Mouse (Mus musculus) liver, embryonic 12.5 days (tissue): ENCODE measurements around the gene Dnah3. TPM values are rescaled to one million over a fixed set of nuclear protein-coding genes. Genes with fewer than 3 reads are reported as not detected.

ENCODE experiments used
- ATAC-seq: fragments of 200-750 bp; cut with Nextera tagmentation; 2 replicates; pipeline ENCODE4 v1.8.0; 2017; ENCODE audit warnings: moderate number of reproducible peaks, mild to moderate bottlenecking, moderate library complexity
- H3K27ac ChIP-seq: fragments of 300-500 bp; sonication (generic); 2 replicates; pipeline ENCODE4 v1.5.1; 2016; ENCODE audit warnings: mild to moderate bottlenecking
- H3K27me3 ChIP-seq: fragments of 300-500 bp; sonication (generic); replicated peaks from 2 replicates; pipeline ENCODE4 v1.6.1; 2016; ENCODE audit warnings: mild to moderate bottlenecking, moderate library complexity
- H3K36me3 ChIP-seq: fragments of 300-500 bp; sonication (generic); 2 replicates; pipeline ENCODE4 v1.6.1; 2016; ENCODE audit warnings: mild to moderate bottlenecking, moderate library complexity
- H3K4me1 ChIP-seq: fragments of 300-500 bp; sonication (generic); 2 replicates; pipeline ENCODE4 v1.6.1; 2016
- H3K4me2 ChIP-seq: fragments of 300-500 bp; sonication (generic); 2 replicates; pipeline ENCODE4 v1.6.1; 2016; ENCODE audit warnings: mild to moderate bottlenecking, moderate library complexity
- H3K4me3 ChIP-seq: fragments of 300-500 bp; sonication (generic); 2 replicates; pipeline ENCODE4 v1.5.1; 2016; ENCODE audit warnings: mild to moderate bottlenecking, moderate library complexity
- H3K9ac ChIP-seq: fragments of 300-500 bp; sonication (generic); 2 replicates; pipeline ENCODE4 v1.6.1; 2016; ENCODE audit warnings: mild to moderate bottlenecking, moderate library complexity
- H3K9me3 ChIP-seq: fragments of 300-500 bp; sonication (generic); replicated peaks from 2 replicates; pipeline ENCODE4 v1.6.1; 2016; ENCODE audit warnings: mild to moderate bottlenecking, moderate library complexity
- WGBS: fragments of 180-500 bp; shearing (Covaris S2); methylation state at CpG from one replicate; pipeline ENCODE4 v1.1.7; 2016; ENCODE audit not compliant: insufficient replicate concordance; 5-methylcytosine and 5-hydroxymethylcytosine counted together
- polyA plus RNA-seq: library from polyadenylated mRNA; unstranded; fragments of >200 nt; fragmentation: Nextera tagmentation; extraction: Ambion mirVana; gene quantifications from 2 replicates; pipeline ENCODE4 v1.2.1, GENCODE M21; 2016

The Dnah3 gene
- polyA plus RNA-seq, 1 experiment from 2014 or later, result not detected

DNA sequence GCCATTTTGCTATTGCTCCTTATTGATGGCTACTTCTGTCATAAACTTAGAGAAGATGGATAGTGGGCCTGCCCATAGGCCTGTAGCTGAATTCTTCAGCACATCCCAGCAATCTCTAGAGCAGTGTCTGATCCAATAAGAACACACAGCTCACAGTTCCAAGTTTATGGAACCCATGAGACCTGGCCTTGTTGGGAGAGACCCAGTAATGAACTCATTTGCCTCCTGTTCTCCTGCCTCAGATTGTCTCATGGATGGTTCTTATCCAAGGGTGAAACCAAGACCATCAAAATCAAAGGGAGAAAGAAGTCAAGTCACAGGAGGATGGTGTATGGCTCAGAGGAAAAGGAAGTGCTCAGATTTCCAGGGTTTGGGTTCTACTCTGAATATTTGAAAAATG is 44.6 kb downstream of the Dnah3 start:
- no peaks in the 10 kb centered on the region for H3K36me3 ChIP-seq
- H3K4me3 ChIP-seq, result no peak overlapping the region
- no peak overlapping the region for H3K27ac ChIP-seq
- H3K4me2 ChIP-seq, result no peak overlapping the region
- H3K9me3 ChIP-seq, result no peaks in the 10 kb centered on the region
- no peak overlapping the region for H3K9ac ChIP-seq
- no peak for ATAC-seq
- no peaks in the 10 kb centered on the region for H3K4me1 ChIP-seq
- H3K27me3 ChIP-seq, result no peaks in the 10 kb centered on the region

DNA sequence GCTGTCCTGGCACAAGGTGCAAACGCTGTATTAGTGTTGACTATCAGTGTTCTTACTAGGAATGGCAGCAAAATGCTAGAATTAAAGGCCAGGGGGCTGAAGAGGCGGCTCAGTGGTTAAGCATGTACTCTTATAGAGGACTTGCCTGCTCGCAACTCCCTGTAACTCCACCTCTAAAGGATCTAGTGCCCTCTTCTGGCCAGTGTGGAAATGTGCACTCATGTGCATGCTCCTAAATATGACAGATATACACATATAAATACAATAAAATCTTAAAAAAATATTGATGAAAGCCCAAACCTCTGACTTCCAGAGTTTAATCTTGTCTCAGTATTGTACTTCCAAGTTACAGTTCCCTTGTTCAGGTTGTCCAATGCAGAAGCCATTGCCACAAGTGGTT is 51.1 kb downstream of the Dnah3 start:
- H3K36me3 ChIP-seq, result no peaks in the 10 kb centered on the region
- H3K27me3 ChIP-seq, result no peaks in the 10 kb centered on the region
- H3K4me3 ChIP-seq, result no peak overlapping the region
- H3K27ac ChIP-seq, result no peak overlapping the region
- no peaks in the 10 kb centered on the region for H3K4me1 ChIP-seq
- H3K9me3 ChIP-seq, result no peaks in the 10 kb centered on the region
- no peak overlapping the region for H3K4me2 ChIP-seq
- WGBS, result 63% methylated on average over 3 of the region's 3 CpGs
- no peak for ATAC-seq
- no peak overlapping the region for H3K9ac ChIP-seq

GRCm38 (mm10) chr7:120036422-120036821 is 58.7 kb downstream of the Dnah3 start:
- Histone ChIP-seq H3K9ac (no peak overlapping the region), H3K4me1 (no peaks in the 10 kb centered on the region), H3K9me3 (no peaks in the 10 kb centered on the region), H3K27me3 (no peaks in the 10 kb centered on the region), H3K36me3 (no peaks in the 10 kb centered on the region), H3K27ac (no peak overlapping the region), H3K4me3 (no peak overlapping the region), H3K4me2 (no peak overlapping the region)
- ATAC-seq, result no peak
- WGBS, result 68% methylated on average over 5 of the region's 5 CpGs

- H3K36me3 ChIP-seq, result no peaks in the 10 kb centered on the region
- H3K4me2 ChIP-seq, result no peak overlapping the region
- H3K4me1 ChIP-seq, result no peaks in the 10 kb centered on the region
- H3K27ac ChIP-seq, result no peak overlapping the region
- H3K9me3 ChIP-seq, result no peaks in the 10 kb centered on the region
- no peaks in the 10 kb centered on the region for H3K27me3 ChIP-seq
- WGBS, result 55% methylated on average over 4 of the region's 4 CpGs
- ATAC-seq, result no peak
- H3K9ac ChIP-seq, result no peak overlapping the region
- H3K4me3 ChIP-seq, result no peak overlapping the region
Observed at GRCm38 (mm10) chr7:120034996-120035395, 60.1 kb downstream of the Dnah3 start.

DNA sequence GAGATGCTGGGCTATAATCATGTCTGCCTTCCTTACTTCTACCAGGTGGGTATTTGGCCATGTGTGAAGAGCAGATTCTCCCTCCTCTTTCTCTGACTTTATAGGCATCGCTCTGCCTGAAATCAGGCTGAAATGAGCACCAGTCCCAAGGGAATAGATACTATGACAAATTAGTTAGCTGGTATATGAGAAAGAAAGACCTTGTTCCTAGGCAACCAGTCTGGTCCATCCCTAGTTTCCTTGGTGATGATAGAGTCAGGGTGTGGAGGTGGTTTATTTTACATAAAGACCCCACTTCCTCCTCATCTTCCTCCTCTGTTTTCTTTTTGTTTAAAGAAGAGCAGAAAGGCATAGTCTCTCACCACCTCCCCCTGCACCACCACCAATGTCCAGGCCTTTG is 60.5 kb downstream of the Dnah3 start:
- no peak overlapping the region for H3K27ac ChIP-seq
- no peaks in the 10 kb centered on the region for H3K4me1 ChIP-seq
- no peaks in the 10 kb centered on the region for H3K27me3 ChIP-seq
- no peaks in the 10 kb centered on the region for H3K9me3 ChIP-seq
- H3K4me2 ChIP-seq, result no peak overlapping the region
- WGBS, result 78% methylated on average over 1 of the region's 1 CpGs
- ATAC-seq, result no peak
- no peaks in the 10 kb centered on the region for H3K36me3 ChIP-seq
- H3K9ac ChIP-seq, result no peak overlapping the region
- H3K4me3 ChIP-seq, result no peak overlapping the region

GRCm38 (mm10) chr7:120028669-120029068 is 66.4 kb downstream of the Dnah3 start:
- no peak overlapping the region for H3K9ac ChIP-seq
- no peak overlapping the region for H3K4me2 ChIP-seq
- H3K27me3 ChIP-seq, result no peaks in the 10 kb centered on the region
- H3K27ac ChIP-seq, result no peak overlapping the region
- no peaks in the 10 kb centered on the region for H3K9me3 ChIP-seq
- 61% methylated on average over 1 of the region's 1 CpGs for WGBS
- H3K36me3 ChIP-seq, result no peaks in the 10 kb centered on the region
- H3K4me1 ChIP-seq, result no peaks in the 10 kb centered on the region
- no peak overlapping the region for H3K4me3 ChIP-seq
- no peak for ATAC-seq

GRCm38 (mm10) chr7:119997066-119997465 is 98.0 kb downstream of the Dnah3 start:
- Histone ChIP-seq H3K27me3 (no peaks in the 10 kb centered on the region), H3K27ac (no peak overlapping the region), H3K9ac (no peak overlapping the region), H3K36me3 (no peaks in the 10 kb centered on the region), H3K4me3 (no peak overlapping the region), H3K4me2 (no peak overlapping the region), H3K9me3 (no peaks in the 10 kb centered on the region), H3K4me1 (no peaks in the 10 kb centered on the region)
- 59% methylated on average over 6 of the region's 6 CpGs for WGBS
- no peak for ATAC-seq

DNA sequence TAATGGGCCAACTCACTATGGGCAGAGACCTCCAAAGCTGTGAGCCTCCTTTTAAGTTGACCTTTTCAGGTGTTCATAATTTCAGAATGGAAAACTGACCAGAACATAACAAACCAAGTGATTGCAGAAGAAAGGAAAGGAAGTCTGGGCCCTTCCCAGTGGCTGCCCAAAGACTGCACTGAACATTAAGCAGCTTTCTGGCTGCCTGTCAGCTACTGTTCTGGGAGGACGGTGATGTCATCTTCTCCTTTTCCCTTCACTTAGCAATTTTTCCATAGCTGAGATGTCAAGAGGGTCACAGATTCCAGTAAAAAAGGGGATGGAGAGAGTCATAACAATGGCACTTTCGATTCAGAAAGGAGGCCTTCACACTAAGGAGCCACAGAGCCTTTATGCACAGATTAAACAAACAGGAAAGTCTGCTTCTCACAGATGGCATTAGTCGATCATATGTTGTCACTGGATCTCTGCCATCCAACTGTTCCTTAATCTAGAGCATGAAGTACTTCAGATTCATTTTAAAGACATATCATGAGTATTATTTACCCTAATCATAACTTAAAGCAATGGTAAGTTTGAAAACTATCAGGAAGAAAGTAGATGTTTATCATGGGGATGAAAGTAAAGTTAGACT is 109.7 kb downstream of the Dnah3 start:
- H3K9ac ChIP-seq, result no peak overlapping the region
- H3K9me3 ChIP-seq, result no peaks in the 10 kb centered on the region
- 49% methylated on average over 3 of the region's 3 CpGs for WGBS
- H3K4me1 ChIP-seq, result no peaks in the 10 kb centered on the region
- H3K27ac ChIP-seq, result no peak overlapping the region
- no peak overlapping the region for H3K4me3 ChIP-seq
- no peaks in the 10 kb centered on the region for H3K27me3 ChIP-seq
- no peaks in the 10 kb centered on the region for H3K36me3 ChIP-seq
- no peak for ATAC-seq
- H3K4me2 ChIP-seq, result no peak overlapping the region

DNA sequence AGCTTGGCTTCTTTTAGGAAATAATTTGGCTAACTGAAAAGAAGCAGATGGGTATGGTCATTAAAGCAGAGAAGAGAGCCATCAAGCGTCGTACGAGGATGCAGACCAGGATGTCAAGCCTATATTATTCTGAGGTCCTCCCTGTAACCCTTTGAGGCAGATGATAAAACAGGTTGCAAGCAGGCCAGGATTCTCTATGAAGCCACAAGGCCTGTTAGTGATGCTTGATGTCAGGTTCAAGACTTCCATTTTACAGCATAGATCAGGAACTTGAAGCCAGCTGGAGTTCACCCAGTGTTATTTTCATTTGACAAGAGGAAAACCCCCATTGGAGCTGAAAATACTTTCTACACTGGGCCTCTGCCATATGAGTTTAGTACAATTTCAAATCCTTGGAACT is 114.9 kb downstream of the Dnah3 start:
- no peaks in the 10 kb centered on the region for H3K36me3 ChIP-seq
- ATAC-seq, result no peak
- H3K9ac ChIP-seq, result no peak overlapping the region
- H3K4me3 ChIP-seq, result no peak overlapping the region
- no peak overlapping the region for H3K4me2 ChIP-seq
- H3K27ac ChIP-seq, result no peak overlapping the region
- 71% methylated on average over 3 of the region's 3 CpGs for WGBS
- no peaks in the 10 kb centered on the region for H3K9me3 ChIP-seq
- H3K4me1 ChIP-seq, result no peaks in the 10 kb centered on the region
- no peaks in the 10 kb centered on the region for H3K27me3 ChIP-seq

DNA sequence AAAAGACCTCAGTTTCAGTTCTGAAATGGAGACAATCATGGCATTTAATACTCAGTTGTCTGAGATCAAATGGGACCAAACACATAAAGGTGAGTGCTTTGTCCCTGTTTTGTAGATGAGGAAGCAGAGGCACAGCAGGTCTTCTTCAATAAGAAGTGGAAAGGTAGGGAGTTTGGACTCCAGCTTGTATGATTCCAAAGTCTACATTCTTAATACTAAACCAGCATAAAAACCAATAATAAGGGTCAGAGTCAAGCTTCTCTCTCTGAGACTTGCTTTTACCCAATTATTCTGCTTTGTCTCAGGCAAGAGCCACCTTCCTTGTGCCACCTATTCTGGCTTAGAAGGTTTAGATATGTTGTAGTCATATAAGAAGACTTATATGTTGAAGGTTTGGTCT is 116.5 kb downstream of the Dnah3 start:
- Histone ChIP-seq H3K27me3 (no peaks in the 10 kb centered on the region), H3K36me3 (no peaks in the 10 kb centered on the region), H3K4me2 (no peak overlapping the region), H3K9ac (no peak overlapping the region), H3K4me1 (no peaks in the 10 kb centered on the region), H3K4me3 (no peak overlapping the region), H3K9me3 (no peaks in the 10 kb centered on the region), H3K27ac (no peak overlapping the region)
- no peak for ATAC-seq

DNA sequence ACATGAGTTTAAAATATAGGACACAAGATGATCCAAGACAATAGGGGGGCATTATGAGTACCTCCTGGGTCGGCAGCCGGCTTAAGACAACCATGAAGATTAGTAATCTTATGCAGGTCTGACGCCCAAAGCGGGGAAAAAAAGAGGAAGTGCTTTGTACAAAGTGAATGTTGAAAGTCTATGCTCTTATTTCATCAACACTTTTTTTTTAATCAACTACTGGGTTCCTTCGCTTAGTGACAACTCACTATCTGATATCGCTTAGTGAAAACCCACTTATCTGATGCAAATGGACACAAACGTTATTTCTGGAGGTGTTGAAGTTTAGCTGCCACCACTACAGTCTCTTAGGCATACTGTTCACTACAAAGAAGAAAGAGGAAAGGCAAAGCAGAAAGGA is 117.5 kb downstream of the Dnah3 start:
- no peak overlapping the region for H3K27ac ChIP-seq
- no peak overlapping the region for H3K4me2 ChIP-seq
- no peak overlapping the region for H3K4me3 ChIP-seq
- no peaks in the 10 kb centered on the region for H3K4me1 ChIP-seq
- ATAC-seq, result no peak
- H3K9ac ChIP-seq, result no peak overlapping the region
- no peaks in the 10 kb centered on the region for H3K36me3 ChIP-seq
- WGBS, result 48% methylated on average over 7 of the region's 7 CpGs
- H3K9me3 ChIP-seq, result no peaks in the 10 kb centered on the region
- no peaks in the 10 kb centered on the region for H3K27me3 ChIP-seq

DNA sequence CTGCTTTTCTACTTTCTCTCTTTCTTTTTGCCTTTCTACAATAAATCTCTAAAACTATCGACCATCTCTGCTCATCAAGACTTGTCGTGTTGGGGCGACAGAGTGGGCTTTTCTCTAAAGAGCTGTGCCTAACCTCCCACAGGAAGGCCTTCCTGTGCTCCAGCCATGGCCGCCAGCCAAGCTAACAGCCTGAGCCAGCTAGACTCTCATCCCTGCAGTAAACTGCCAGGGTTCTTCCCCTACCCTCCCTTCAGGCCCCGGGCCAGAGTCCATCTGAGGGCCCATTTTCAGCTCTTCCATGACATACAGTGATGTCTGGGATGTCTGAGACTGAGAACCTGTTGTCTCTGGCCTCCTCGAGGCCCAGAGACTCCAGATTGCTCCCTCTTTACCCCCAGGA is 118.8 kb downstream of the Dnah3 start:
- no peaks in the 10 kb centered on the region for H3K4me1 ChIP-seq
- no peak overlapping the region for H3K4me2 ChIP-seq
- WGBS, result 54% methylated on average over 6 of the region's 6 CpGs
- no peaks in the 10 kb centered on the region for H3K9me3 ChIP-seq
- H3K27me3 ChIP-seq, result no peaks in the 10 kb centered on the region
- H3K36me3 ChIP-seq, result no peaks in the 10 kb centered on the region
- no peak for ATAC-seq
- H3K27ac ChIP-seq, result no peak overlapping the region
- no peak overlapping the region for H3K9ac ChIP-seq
- no peak overlapping the region for H3K4me3 ChIP-seq

- no peaks in the 10 kb centered on the region for H3K36me3 ChIP-seq
- H3K9ac ChIP-seq, result no peak overlapping the region
- no peak overlapping the region for H3K4me3 ChIP-seq
- 57% methylated on average over 5 of the region's 5 CpGs for WGBS
- no peak overlapping the region for H3K27ac ChIP-seq
- no peak overlapping the region for H3K4me2 ChIP-seq
- H3K9me3 ChIP-seq, result no peaks in the 10 kb centered on the region
- no peaks in the 10 kb centered on the region for H3K27me3 ChIP-seq
- H3K4me1 ChIP-seq, result no peaks in the 10 kb centered on the region
- ATAC-seq, result no peak
Observed at GRCm38 (mm10) chr7:119974214-119974613, 120.9 kb downstream of the Dnah3 start.
